11 mouse cellular contexts compared by ENCODE assay signal in the genomic region with DNA sequence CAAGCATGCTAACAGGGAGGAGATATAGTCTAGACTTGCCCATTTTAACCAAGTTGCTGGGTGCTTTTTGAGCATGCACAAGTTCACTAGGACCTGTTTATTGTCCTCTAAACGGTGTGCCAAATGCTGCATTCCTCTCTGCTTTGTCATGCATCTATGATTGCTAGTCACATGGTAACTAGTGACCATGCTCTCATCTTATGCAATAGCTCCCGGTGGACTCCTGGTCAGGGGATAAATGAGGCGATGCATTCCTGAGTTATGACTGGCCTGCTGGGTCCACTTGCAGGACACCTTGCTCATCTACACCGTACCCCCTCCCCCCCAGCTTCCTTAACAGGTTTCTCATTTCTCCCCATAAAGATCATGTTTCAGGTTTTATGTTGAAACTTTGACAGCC.
A peak's percentile ranks its signal among the peaks of the same experiment; 100 is the strongest.
DNase-seq lines count a peak whose midpoint lies in the region; ATAC-seq and TF ChIP-seq lines count a peak whose summit lies in the region.
"Had no signal": no experiment of that assay in that cellular context is flagged by ENCODE, and none has a peak within 500 bp of the region (broad histone marks: within the 10 kb centered on the region; RNA-seq: fewer than 3 reads in every experiment).

No protein-coding gene starts in this region.

- no peaks in the 10 kb centered on the region for H3K36me3 ChIP-seq in midbrain, embryonic 11.5 days (ENCODE audit: control insufficient read depth, insufficient read depth, low read length)
- H3K36me3 ChIP-seq in midbrain, embryonic 14.5 days (ENCODE audit: control insufficient read depth, insufficient read depth, low read length), result no peaks in the 10 kb centered on the region
- H3K36me3 ChIP-seq in kidney, embryonic 16.5 days (ENCODE audit: insufficient read depth, low read length), result no peaks in the 10 kb centered on the region
- H3K36me3 ChIP-seq in midbrain, embryonic 13.5 days, result no peaks in the 10 kb centered on the region
- H3K36me3 ChIP-seq: heart, embryonic 15.5 days; limb, embryonic 12.5 days had no signal

- no peak overlapping the region for H3K9ac ChIP-seq in midbrain, embryonic 11.5 days (ENCODE audit: low read length)
- no peak overlapping the region for H3K9ac ChIP-seq in midbrain, embryonic 14.5 days (replicated peaks; ENCODE audit: low read length)
- H3K9ac ChIP-seq in kidney, embryonic 16.5 days (replicated peaks; ENCODE audit: low read length), result no peak overlapping the region
- no peak overlapping the region for H3K9ac ChIP-seq in midbrain, embryonic 13.5 days (replicated peaks)
- H3K9ac ChIP-seq: heart, embryonic 15.5 days; limb, embryonic 12.5 days had no signal

- peaks cover 3% of the 10 kb centered on the region; the same call in 1 of the 2 replicates for H3K4me1 ChIP-seq in midbrain, embryonic 11.5 days (ENCODE audit: control insufficient read depth, insufficient read depth, low read length)
- H3K4me1 ChIP-seq in midbrain, embryonic 14.5 days (ENCODE audit: control insufficient read depth, insufficient read depth, low read length), result peaks cover 5% of the 10 kb centered on the region; the same call in 1 of the 2 replicates
- peaks cover 13% of the 10 kb centered on the region for H3K4me1 ChIP-seq in kidney, embryonic 16.5 days (ENCODE audit: insufficient read depth, low read length)
- peaks cover 5% of the 10 kb centered on the region; the same call in 1 of the 2 replicates for H3K4me1 ChIP-seq in midbrain, embryonic 13.5 days (replicated peaks)
- H3K4me1 ChIP-seq in cerebellum, adult 2 months (ENCODE audit: control insufficient read depth, insufficient read depth, low read length), result no peaks in the 10 kb centered on the region

- no peak overlapping the region for H3K4me3 ChIP-seq in midbrain, embryonic 11.5 days (ENCODE audit: low read depth, low read length)
- H3K4me3 ChIP-seq in midbrain, embryonic 14.5 days (replicated peaks; ENCODE audit: low read depth, low read length), result no peak overlapping the region
- no peak overlapping the region for H3K4me3 ChIP-seq in kidney, embryonic 16.5 days (ENCODE audit: low read length)
- H3K4me3 ChIP-seq in midbrain, embryonic 13.5 days (replicated peaks), result no peak overlapping the region
- no peak overlapping the region for H3K4me3 ChIP-seq in cerebellum, adult 2 months (replicated peaks; ENCODE audit: insufficient read depth, low read depth, low read length)
- H3K4me3 ChIP-seq: heart, embryonic 15.5 days; limb, embryonic 12.5 days had no signal

- H3K27ac ChIP-seq in midbrain, embryonic 11.5 days (ENCODE audit: low read depth, low read length), result no peak overlapping the region
- no peak overlapping the region for H3K27ac ChIP-seq in midbrain, embryonic 14.5 days (replicated peaks; ENCODE audit: low read depth, low read length)
- H3K27ac ChIP-seq in kidney, embryonic 16.5 days (ENCODE audit: low read length), result peak overlapping the region; percentile 28; the same call in 1 of the 2 replicates
- H3K27ac ChIP-seq in midbrain, embryonic 13.5 days, result no peak overlapping the region
- H3K27ac ChIP-seq in cerebellum, adult 2 months (ENCODE audit: insufficient read depth, low read length), result no peak overlapping the region
- H3K27ac ChIP-seq: heart, embryonic 15.5 days; limb, embryonic 12.5 days had no signal

- 82% methylated on average over 4 of the region's 4 CpGs for WGBS in midbrain, embryonic 11.5 days
- 85% methylated on average over 4 of the region's 4 CpGs for WGBS in midbrain, embryonic 14.5 days
- 18% methylated on average over 4 of the region's 4 CpGs for WGBS in kidney, embryonic 16.5 days
- 80% methylated on average over 4 of the region's 4 CpGs for WGBS in midbrain, embryonic 13.5 days
- WGBS in cerebellum, adult 2 months, result 74% methylated on average over 4 of the region's 4 CpGs

- H3K4me2 ChIP-seq in midbrain, embryonic 11.5 days, result no peak overlapping the region
- H3K4me2 ChIP-seq in midbrain, embryonic 14.5 days (ENCODE audit: low read length), result no peak overlapping the region
- no peak overlapping the region for H3K4me2 ChIP-seq in kidney, embryonic 16.5 days (replicated peaks; ENCODE audit: low read depth, low read length)
- H3K4me2 ChIP-seq in midbrain, embryonic 13.5 days (replicated peaks), result no peak overlapping the region
- H3K4me2 ChIP-seq: heart, embryonic 15.5 days; limb, embryonic 12.5 days had no signal

- TF ChIP-seq CTCF in cerebellum, adult 2 months (IDR thresholded peaks at IDR 0.05; ENCODE audit: borderline replicate concordance, insufficient read depth, low read depth, low read length), result no peak

- H3K27me3 ChIP-seq in midbrain, embryonic 11.5 days (ENCODE audit: control insufficient read depth, insufficient read depth, low read length), result no peaks in the 10 kb centered on the region
- H3K27me3 ChIP-seq in midbrain, embryonic 14.5 days (ENCODE audit: control insufficient read depth, insufficient read depth, low read length), result no peaks in the 10 kb centered on the region
- no peaks in the 10 kb centered on the region for H3K27me3 ChIP-seq in kidney, embryonic 16.5 days (ENCODE audit: insufficient read depth, low read length)
- no peaks in the 10 kb centered on the region for H3K27me3 ChIP-seq in midbrain, embryonic 13.5 days
- no peaks in the 10 kb centered on the region for H3K27me3 ChIP-seq in cerebellum, adult 2 months (ENCODE audit: control insufficient read depth, insufficient read depth, low read length)
- H3K27me3 ChIP-seq: heart, embryonic 15.5 days; limb, embryonic 12.5 days had no signal

- DNase-seq in midbrain, embryonic 11.5 days (ENCODE audit: low spot score, missing footprints), result peak; percentile 75
- no peak for DNase-seq in midbrain, embryonic 14.5 days
- DNase-seq in fibroblast of lung, adult 2 months (ENCODE audit: low read depth), result peak; percentile 59
- peak; percentile 23 to 38 for DNase-seq in urinary bladder, postnatal 36 days (ENCODE audit: low spot score in 2 of 2)
- no peak for DNase-seq in cerebellum, postnatal 10 days
- no peak for DNase-seq in cerebellum, adult 2 months
- DNase-seq: thymus, postnatal 36 days had no signal

- no peak for TF ChIP-seq POLR2A in cerebellum, adult 2 months (IDR thresholded peaks at IDR 0.05; ENCODE audit: borderline replicate concordance, insufficient read depth, low read length)

- ATAC-seq in midbrain, embryonic 11.5 days (ENCODE audit: low FRiP score), result no peak
- ATAC-seq in midbrain, embryonic 14.5 days (ENCODE audit: low FRiP score, low TSS enrichment), result no peak
- peak; percentile 91 for ATAC-seq in kidney, embryonic 16.5 days (ENCODE audit: low FRiP score, low TSS enrichment)
- no peak for ATAC-seq in midbrain, embryonic 13.5 days

- no peaks in the 10 kb centered on the region for H3K9me3 ChIP-seq in midbrain, embryonic 11.5 days (ENCODE audit: control insufficient read depth, low read length)
- no peaks in the 10 kb centered on the region for H3K9me3 ChIP-seq in midbrain, embryonic 14.5 days (ENCODE audit: control insufficient read depth, low read length)
- no peaks in the 10 kb centered on the region for H3K9me3 ChIP-seq in kidney, embryonic 16.5 days (ENCODE audit: low read length)
- H3K9me3 ChIP-seq in midbrain, embryonic 13.5 days, result no peaks in the 10 kb centered on the region
- H3K9me3 ChIP-seq: heart, embryonic 15.5 days; limb, embryonic 12.5 days had no signal

Comparison
In these comparisons a context has a peak if more than half of its experiments do, and no peak if none do; other contexts are left out.
1. DNase-seq: peak in midbrain, embryonic 11.5 days (single experiment), fibroblast of lung, adult 2 months (single experiment) and urinary bladder, postnatal 36 days (2 of 2); none in midbrain, embryonic 14.5 days (single experiment), cerebellum, postnatal 10 days (0 of 2) and cerebellum, adult 2 months (0 of 2).